Mouse (Mus musculus): Measurements from ENCODE around the gene Hmgb1. TPM values are rescaled to one million over a fixed set of nuclear protein-coding genes. Genes with fewer than 3 reads are reported as not detected.
A peak's percentile ranks its signal among the peaks of the same experiment; 100 is the strongest.

Hmgb1 gene
- total and polyA plus RNA-seq, 3 experiments = 517 to 576 (median 529) TPM

GRCm38 (mm10) chr5:149014600-149015268 lies 169.6 kb downstream of the Hmgb1 start:
- ATAC-seq (ENCODE audit: extremely low read depth, insufficient number of reproducible peaks, low FRiP score, poor library complexity, severe bottlenecking) (no peak), DNase-seq (ENCODE audit: low spot score) (no peak)
- no peaks in the 10 kb centered on the region for H3K36me3 ChIP-seq (replicated peaks)
- 0 out of 2 replicates have a peak, but pooled peaks cover 3% of the 10 kb centered on the region for H3K9me3 ChIP-seq (replicated peaks)
- no peaks in the 10 kb centered on the region for H3K4me1 ChIP-seq (ENCODE audit: insufficient read depth, low read depth, low read length)
- no peaks in the 10 kb centered on the region for H3K27me3 ChIP-seq (ENCODE audit: insufficient read depth, low read length)
- H3K4me3 ChIP-seq (ENCODE audit: low read depth, low read length) = no peak overlapping the region
- no peak for TF ChIP-seq GATA2 (IDR thresholded peaks at IDR 0.05; ENCODE audit: borderline replicate concordance, low read depth, low read length)
- no peak for TF ChIP-seq POLR2AphosphoS5 (IDR thresholded peaks at IDR 0.05; ENCODE audit: insufficient replicate concordance, low read depth, low read length)
- no peak for TF ChIP-seq CTCF (IDR thresholded peaks at IDR 0.05; ENCODE audit: low read depth, low read length)
- TF ChIP-seq GATA1 (IDR thresholded peaks at IDR 0.05; ENCODE audit: borderline replicate concordance, low read length) = no peak
- TF ChIP-seq TAL1 (conservative IDR thresholded peaks at IDR 0.05; ENCODE audit: low read depth, low read length) = no peak

- DNase-seq (ENCODE audit: low spot score) (no peak), ATAC-seq (ENCODE audit: extremely low read depth, insufficient number of reproducible peaks, low FRiP score, poor library complexity, severe bottlenecking) (no peak)
- TF ChIP-seq GATA1 (IDR thresholded peaks at IDR 0.05; ENCODE audit: borderline replicate concordance, low read length) (no peak), CTCF (IDR thresholded peaks at IDR 0.05; ENCODE audit: low read depth, low read length) (no peak)
- H3K4me1 ChIP-seq (ENCODE audit: insufficient read depth, low read depth, low read length) = no peaks in the 10 kb centered on the region
- H3K9me3 ChIP-seq (replicated peaks) = 0 out of 2 replicates have a peak, but pooled peaks cover 3% of the 10 kb centered on the region
- H3K27me3 ChIP-seq (ENCODE audit: insufficient read depth, low read length) = no peaks in the 10 kb centered on the region
- H3K4me3 ChIP-seq (ENCODE audit: low read depth, low read length) = no peak overlapping the region
- H3K36me3 ChIP-seq (replicated peaks) = no peaks in the 10 kb centered on the region
Measured at GRCm38 (mm10) chr5:149013817-149014508, 170.3 kb downstream of the Hmgb1 start.

- TF ChIP-seq POLR2AphosphoS5 (IDR thresholded peaks at IDR 0.05; ENCODE audit: insufficient replicate concordance, low read depth, low read length) = no peak
- no peak for TF ChIP-seq CTCF (IDR thresholded peaks at IDR 0.05; ENCODE audit: low read depth, low read length)
- no peak for TF ChIP-seq GATA1 (IDR thresholded peaks at IDR 0.05; ENCODE audit: borderline replicate concordance, low read length)
- no peak for TF ChIP-seq GATA2 (IDR thresholded peaks at IDR 0.05; ENCODE audit: borderline replicate concordance, low read depth, low read length)
- TF ChIP-seq TAL1 (conservative IDR thresholded peaks at IDR 0.05; ENCODE audit: low read depth, low read length) = no peak
- Histone ChIP-seq H3K27me3 (ENCODE audit: insufficient read depth, low read length) (no peaks in the 10 kb centered on the region), H3K4me3 (ENCODE audit: low read depth, low read length) (no peak overlapping the region), H3K9me3 (replicated peaks) (0 out of 2 replicates have a peak, but pooled peaks cover 3% of the 10 kb centered on the region), H3K4me1 (ENCODE audit: insufficient read depth, low read depth, low read length) (no peaks in the 10 kb centered on the region), H3K36me3 (replicated peaks) (no peaks in the 10 kb centered on the region)
- DNase-seq (ENCODE audit: low spot score) = no peak
- ATAC-seq (ENCODE audit: extremely low read depth, insufficient number of reproducible peaks, low FRiP score, poor library complexity, severe bottlenecking) = no peak
Measured at GRCm38 (mm10) chr5:149009111-149009510, 175.2 kb downstream of the Hmgb1 start.

- DNase-seq (ENCODE audit: low spot score) (no peak), ATAC-seq (ENCODE audit: extremely low read depth, insufficient number of reproducible peaks, low FRiP score, poor library complexity, severe bottlenecking) (no peak)
- no peaks in the 10 kb centered on the region for H3K4me1 ChIP-seq (ENCODE audit: insufficient read depth, low read depth, low read length)
- H3K36me3 ChIP-seq (replicated peaks) = no peaks in the 10 kb centered on the region
- no peak overlapping the region for H3K4me3 ChIP-seq (ENCODE audit: low read depth, low read length)
- H3K9me3 ChIP-seq (replicated peaks) = 0 out of 2 replicates have a peak, but pooled peaks cover 4% of the 10 kb centered on the region
- no peak for TF ChIP-seq POLR2AphosphoS5 (IDR thresholded peaks at IDR 0.05; ENCODE audit: insufficient replicate concordance, low read depth, low read length)
- TF ChIP-seq CTCF (IDR thresholded peaks at IDR 0.05; ENCODE audit: low read depth, low read length) = no peak
- no peak for TF ChIP-seq TAL1 (conservative IDR thresholded peaks at IDR 0.05; ENCODE audit: low read depth, low read length)
- TF ChIP-seq GATA1 (IDR thresholded peaks at IDR 0.05; ENCODE audit: borderline replicate concordance, low read length) = no peak
- TF ChIP-seq GATA2 (IDR thresholded peaks at IDR 0.05; ENCODE audit: borderline replicate concordance, low read depth, low read length) = no peak
- no peaks in the 10 kb centered on the region for H3K27me3 ChIP-seq (ENCODE audit: insufficient read depth, low read length)
Measured at GRCm38 (mm10) chr5:149007295-149007646, 177.0 kb downstream of the Hmgb1 start.

DNA sequence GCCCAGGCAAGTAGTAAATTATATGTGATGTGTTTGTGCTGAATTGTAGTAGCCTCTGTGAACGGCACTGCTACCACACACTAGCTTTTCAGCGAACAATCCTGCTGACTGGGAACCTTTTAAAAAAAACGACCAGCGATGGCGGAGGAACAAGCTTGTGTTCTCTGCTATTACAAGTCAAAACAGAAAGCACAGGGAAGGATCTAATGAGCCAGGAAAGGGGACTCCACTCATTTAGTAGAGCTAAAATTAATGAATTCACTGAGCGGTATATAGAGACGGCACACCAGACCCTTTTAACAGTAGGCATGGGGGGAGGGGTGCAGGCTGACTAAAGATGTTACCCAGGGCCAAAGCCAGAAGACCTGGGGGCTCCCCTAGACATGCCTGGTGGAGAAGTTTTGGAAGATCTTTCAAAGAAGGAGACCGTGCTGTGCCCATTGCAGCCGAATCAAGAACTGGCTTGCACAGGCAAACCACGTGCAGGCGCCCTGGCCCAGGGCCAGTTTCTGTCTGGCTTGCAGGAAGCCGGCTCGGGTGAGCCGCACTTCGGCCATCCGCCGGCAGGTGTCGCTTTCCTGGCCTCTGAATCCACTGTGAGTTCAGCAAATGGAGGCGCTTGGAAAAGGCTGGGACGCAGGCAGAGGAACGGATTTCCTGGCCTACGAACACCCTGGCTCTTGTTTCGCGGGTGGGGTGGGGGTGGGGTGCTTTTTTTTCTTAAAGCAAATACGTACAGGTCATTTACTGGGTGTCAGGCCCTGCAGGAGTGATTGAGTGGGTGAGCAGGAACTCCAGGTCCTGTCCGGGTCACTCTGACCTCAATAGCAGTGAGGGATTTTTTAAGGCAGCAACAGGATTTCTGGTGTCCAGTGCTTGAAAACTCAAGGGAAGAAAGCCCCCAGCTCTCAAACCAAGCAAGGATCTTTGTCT lies 177.7 kb downstream of the Hmgb1 start:
- TF ChIP-seq TAL1 (conservative IDR thresholded peaks at IDR 0.05; ENCODE audit: low read depth, low read length) (no peak), CTCF (IDR thresholded peaks at IDR 0.05; ENCODE audit: low read depth, low read length) (peak; percentile 44), POLR2AphosphoS5 (IDR thresholded peaks at IDR 0.05; ENCODE audit: insufficient replicate concordance, low read depth, low read length) (no peak)
- Histone ChIP-seq H3K27me3 (ENCODE audit: insufficient read depth, low read length) (no peaks in the 10 kb centered on the region), H3K4me1 (ENCODE audit: insufficient read depth, low read depth, low read length) (no peaks in the 10 kb centered on the region), H3K4me3 (ENCODE audit: low read depth, low read length) (no peak overlapping the region; the same call in 1 of the 2 replicates), H3K9me3 (replicated peaks) (0 out of 2 replicates have a peak, but pooled peaks cover 3% of the 10 kb centered on the region), H3K36me3 (replicated peaks) (no peaks in the 10 kb centered on the region)
- ATAC-seq (ENCODE audit: extremely low read depth, insufficient number of reproducible peaks, low FRiP score, poor library complexity, severe bottlenecking) = peak; percentile 37; the same call in 1 of the 2 replicates
- DNase-seq (ENCODE audit: low spot score) = peak; percentile 62
